Mouse (Mus musculus): ENCODE results near the gene Mtus2. TPM values are rescaled to one million over a fixed set of nuclear protein-coding genes. Genes with fewer than 3 reads are reported as not detected.
A peak's percentile ranks its signal among the peaks of the same experiment; 100 is the strongest.

Mtus2 gene
- polyA plus RNA-seq, 1 experiment from 2014 or later: 53.9 TPM

DNA sequence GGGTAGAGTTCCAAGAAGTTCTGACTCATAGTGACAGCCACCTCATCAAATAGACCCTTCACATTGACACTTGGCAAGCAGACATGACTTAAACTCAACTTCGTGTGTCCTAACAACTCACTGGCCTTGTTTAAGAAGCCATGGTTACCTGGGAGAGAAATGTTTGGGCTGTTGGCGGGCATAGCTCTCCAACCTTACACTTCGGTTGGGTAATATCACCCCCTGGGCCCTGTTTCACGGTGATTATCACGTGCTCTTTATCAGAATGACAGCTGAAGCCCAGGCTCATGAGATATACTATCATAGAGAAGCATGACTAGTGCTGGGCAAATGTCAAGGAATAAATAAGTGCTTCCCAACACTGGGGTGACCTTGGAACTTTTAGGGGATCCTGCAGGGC is 323.2 kb downstream of the Mtus2 start:
- H3K4me1 ChIP-seq (ENCODE audit: control insufficient read depth, insufficient read depth, low read length): no peaks in the 10 kb centered on the region
- H3K9me3 ChIP-seq (ENCODE audit: control insufficient read depth, low read length): no peaks in the 10 kb centered on the region
- no peaks in the 10 kb centered on the region for H3K36me3 ChIP-seq (ENCODE audit: control insufficient read depth, insufficient read depth, low read length)
- WGBS: 79% methylated on average over 5 of the region's 5 CpGs
- no peaks in the 10 kb centered on the region for H3K27me3 ChIP-seq (ENCODE audit: control insufficient read depth, insufficient read depth, low read length)
- no peak overlapping the region for H3K27ac ChIP-seq (ENCODE audit: low read depth, low read length)
- no peak overlapping the region for H3K4me2 ChIP-seq (ENCODE audit: low read depth, low read length)
- no peak overlapping the region for H3K9ac ChIP-seq (replicated peaks; ENCODE audit: low read depth, low read length)
- H3K4me3 ChIP-seq (ENCODE audit: low read depth, low read length): no peak overlapping the region
- no peak for ATAC-seq (ENCODE audit: low read depth)

GRCm38 (mm10) chr5:148282093-148282492 is 325.0 kb downstream of the Mtus2 start:
- ATAC-seq (ENCODE audit: low read depth): no peak
- Histone ChIP-seq H3K36me3 (ENCODE audit: control insufficient read depth, insufficient read depth, low read length) (no peaks in the 10 kb centered on the region), H3K4me2 (ENCODE audit: low read depth, low read length) (no peak overlapping the region), H3K9ac (replicated peaks; ENCODE audit: low read depth, low read length) (no peak overlapping the region), H3K27me3 (ENCODE audit: control insufficient read depth, insufficient read depth, low read length) (no peaks in the 10 kb centered on the region), H3K9me3 (ENCODE audit: control insufficient read depth, low read length) (no peaks in the 10 kb centered on the region), H3K4me1 (ENCODE audit: control insufficient read depth, insufficient read depth, low read length) (no peaks in the 10 kb centered on the region), H3K27ac (ENCODE audit: low read depth, low read length) (no peak overlapping the region), H3K4me3 (ENCODE audit: low read depth, low read length) (no peak overlapping the region)
- 84% methylated on average over 6 of the region's 6 CpGs for WGBS

GRCm38 (mm10) chr5:148282631-148283030 is 325.5 kb downstream of the Mtus2 start:
- no peak overlapping the region for H3K9ac ChIP-seq (replicated peaks; ENCODE audit: low read depth, low read length)
- no peaks in the 10 kb centered on the region for H3K9me3 ChIP-seq (ENCODE audit: control insufficient read depth, low read length)
- ATAC-seq (ENCODE audit: low read depth): no peak
- no peak overlapping the region for H3K27ac ChIP-seq (ENCODE audit: low read depth, low read length)
- H3K4me2 ChIP-seq (ENCODE audit: low read depth, low read length): no peak overlapping the region
- H3K4me1 ChIP-seq (ENCODE audit: control insufficient read depth, insufficient read depth, low read length): no peaks in the 10 kb centered on the region
- no peak overlapping the region for H3K4me3 ChIP-seq (ENCODE audit: low read depth, low read length)
- WGBS: 92% methylated on average over 5 of the region's 5 CpGs
- no peaks in the 10 kb centered on the region for H3K27me3 ChIP-seq (ENCODE audit: control insufficient read depth, insufficient read depth, low read length)
- H3K36me3 ChIP-seq (ENCODE audit: control insufficient read depth, insufficient read depth, low read length): no peaks in the 10 kb centered on the region

- H3K9ac ChIP-seq (replicated peaks; ENCODE audit: low read depth, low read length): no peak overlapping the region
- H3K4me3 ChIP-seq (ENCODE audit: low read depth, low read length): no peak overlapping the region
- no peaks in the 10 kb centered on the region for H3K27me3 ChIP-seq (ENCODE audit: control insufficient read depth, insufficient read depth, low read length)
- H3K27ac ChIP-seq (ENCODE audit: low read depth, low read length): no peak overlapping the region
- H3K4me2 ChIP-seq (ENCODE audit: low read depth, low read length): no peak overlapping the region
- no peaks in the 10 kb centered on the region for H3K9me3 ChIP-seq (ENCODE audit: control insufficient read depth, low read length)
- ATAC-seq (ENCODE audit: low read depth): no peak
- no peaks in the 10 kb centered on the region for H3K4me1 ChIP-seq (ENCODE audit: control insufficient read depth, insufficient read depth, low read length)
- WGBS: 82% methylated on average over 2 of the region's 2 CpGs
- H3K36me3 ChIP-seq (ENCODE audit: control insufficient read depth, insufficient read depth, low read length): no peaks in the 10 kb centered on the region
Measured at GRCm38 (mm10) chr5:148283177-148283576, 326.1 kb downstream of the Mtus2 start.

DNA sequence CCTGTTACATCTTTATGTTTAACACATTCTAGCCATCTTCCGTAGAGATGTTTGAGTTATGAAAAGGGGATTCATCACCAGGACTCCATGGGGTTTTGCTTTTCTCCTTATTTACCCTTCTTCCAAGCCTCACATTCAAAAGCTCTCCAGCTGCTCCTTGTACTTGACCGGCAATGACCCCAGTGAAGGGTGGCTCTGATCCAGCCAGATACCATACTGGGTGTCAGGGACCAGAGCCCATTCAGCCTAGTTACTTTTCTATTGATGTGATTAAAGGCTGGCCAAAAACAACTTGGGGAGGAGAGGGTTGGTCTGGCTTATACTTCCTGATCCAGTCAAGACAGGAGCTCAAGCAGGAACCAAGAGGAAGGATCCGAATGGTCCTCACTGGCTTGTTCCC is 326.5 kb downstream of the Mtus2 start:
- no peaks in the 10 kb centered on the region for H3K9me3 ChIP-seq (ENCODE audit: control insufficient read depth, low read length)
- no peaks in the 10 kb centered on the region for H3K27me3 ChIP-seq (ENCODE audit: control insufficient read depth, insufficient read depth, low read length)
- no peaks in the 10 kb centered on the region for H3K36me3 ChIP-seq (ENCODE audit: control insufficient read depth, insufficient read depth, low read length)
- no peak overlapping the region for H3K27ac ChIP-seq (ENCODE audit: low read depth, low read length)
- no peak overlapping the region for H3K9ac ChIP-seq (replicated peaks; ENCODE audit: low read depth, low read length)
- H3K4me2 ChIP-seq (ENCODE audit: low read depth, low read length): no peak overlapping the region
- no peak for ATAC-seq (ENCODE audit: low read depth)
- H3K4me3 ChIP-seq (ENCODE audit: low read depth, low read length): no peak overlapping the region
- no peaks in the 10 kb centered on the region for H3K4me1 ChIP-seq (ENCODE audit: control insufficient read depth, insufficient read depth, low read length)
- WGBS: 86% methylated on average over 3 of the region's 3 CpGs

DNA sequence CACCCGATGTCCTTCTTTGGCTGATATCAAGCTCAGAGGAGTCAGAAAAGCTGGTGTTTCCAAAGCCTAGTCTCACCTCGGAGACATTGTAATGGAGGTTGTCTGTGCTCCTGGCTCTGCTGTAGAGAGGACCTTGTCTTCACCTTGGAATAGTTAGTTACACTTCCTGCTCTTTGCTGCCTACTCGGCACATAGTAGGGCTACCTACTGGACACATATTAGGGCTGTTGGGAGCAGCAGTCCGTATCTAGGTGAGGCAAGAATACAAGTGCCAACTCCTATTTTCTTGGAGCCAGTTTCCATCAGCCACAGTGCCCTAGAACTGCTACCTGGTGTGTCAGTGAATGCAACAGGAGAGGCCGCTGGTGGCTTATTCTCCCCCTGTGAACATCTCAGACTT is 330.4 kb downstream of the Mtus2 start:
- Histone ChIP-seq H3K36me3 (ENCODE audit: control insufficient read depth, insufficient read depth, low read length) (no peaks in the 10 kb centered on the region), H3K9me3 (ENCODE audit: control insufficient read depth, low read length) (no peaks in the 10 kb centered on the region), H3K9ac (replicated peaks; ENCODE audit: low read depth, low read length) (no peak overlapping the region), H3K27me3 (ENCODE audit: control insufficient read depth, insufficient read depth, low read length) (no peaks in the 10 kb centered on the region), H3K4me1 (ENCODE audit: control insufficient read depth, insufficient read depth, low read length) (no peaks in the 10 kb centered on the region), H3K4me3 (ENCODE audit: low read depth, low read length) (no peak overlapping the region), H3K27ac (ENCODE audit: low read depth, low read length) (no peak overlapping the region), H3K4me2 (ENCODE audit: low read depth, low read length) (no peak overlapping the region)
- 95% methylated on average over 5 of the region's 5 CpGs for WGBS
- ATAC-seq (ENCODE audit: low read depth): no peak

DNA sequence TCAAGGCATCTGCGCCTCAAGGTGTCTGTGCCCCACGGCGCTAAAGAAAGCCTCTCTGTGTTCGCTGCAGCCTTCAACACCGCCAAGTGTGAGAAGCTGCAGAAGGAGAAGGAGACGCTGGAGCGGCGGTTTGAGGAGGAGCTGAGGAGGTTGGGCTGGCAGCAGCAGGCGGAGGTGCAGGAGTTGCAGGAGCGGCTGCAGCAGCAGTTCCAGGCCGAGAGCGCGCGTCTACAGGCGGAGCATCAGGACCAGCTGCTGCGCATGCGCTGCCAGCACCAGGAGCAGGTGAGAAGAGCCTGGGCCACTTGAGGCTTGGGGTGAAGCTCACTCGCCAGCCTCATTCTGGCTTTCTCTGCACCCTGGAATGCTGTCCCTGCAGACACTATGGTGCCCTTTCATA is 331.7 kb downstream of the Mtus2 start:
- Histone ChIP-seq H3K36me3 (ENCODE audit: control insufficient read depth, insufficient read depth, low read length) (no peaks in the 10 kb centered on the region), H3K9ac (replicated peaks; ENCODE audit: low read depth, low read length) (no peak overlapping the region), H3K4me1 (ENCODE audit: control insufficient read depth, insufficient read depth, low read length) (no peaks in the 10 kb centered on the region), H3K27me3 (ENCODE audit: control insufficient read depth, insufficient read depth, low read length) (no peaks in the 10 kb centered on the region), H3K27ac (ENCODE audit: low read depth, low read length) (no peak overlapping the region), H3K4me2 (ENCODE audit: low read depth, low read length) (no peak overlapping the region), H3K4me3 (ENCODE audit: low read depth, low read length) (no peak overlapping the region), H3K9me3 (ENCODE audit: control insufficient read depth, low read length) (no peaks in the 10 kb centered on the region)
- WGBS: 76% methylated on average over 17 of the region's 18 CpGs
- ATAC-seq (ENCODE audit: low read depth): no peak

- Histone ChIP-seq H3K9ac (replicated peaks; ENCODE audit: low read depth, low read length) (no peak overlapping the region), H3K4me1 (ENCODE audit: control insufficient read depth, insufficient read depth, low read length) (no peaks in the 10 kb centered on the region), H3K27me3 (ENCODE audit: control insufficient read depth, insufficient read depth, low read length) (no peaks in the 10 kb centered on the region), H3K9me3 (ENCODE audit: control insufficient read depth, low read length) (no peaks in the 10 kb centered on the region), H3K27ac (ENCODE audit: low read depth, low read length) (no peak overlapping the region), H3K4me3 (ENCODE audit: low read depth, low read length) (no peak overlapping the region), H3K36me3 (ENCODE audit: control insufficient read depth, insufficient read depth, low read length) (no peaks in the 10 kb centered on the region), H3K4me2 (ENCODE audit: low read depth, low read length) (no peak overlapping the region)
- WGBS: 42% methylated on average over 7 of the region's 7 CpGs
- peak; percentile 38; the same call in 1 of the 2 replicates for ATAC-seq (ENCODE audit: low read depth)
Measured at GRCm38 (mm10) chr5:148289951-148290350, 332.8 kb downstream of the Mtus2 start.

DNA sequence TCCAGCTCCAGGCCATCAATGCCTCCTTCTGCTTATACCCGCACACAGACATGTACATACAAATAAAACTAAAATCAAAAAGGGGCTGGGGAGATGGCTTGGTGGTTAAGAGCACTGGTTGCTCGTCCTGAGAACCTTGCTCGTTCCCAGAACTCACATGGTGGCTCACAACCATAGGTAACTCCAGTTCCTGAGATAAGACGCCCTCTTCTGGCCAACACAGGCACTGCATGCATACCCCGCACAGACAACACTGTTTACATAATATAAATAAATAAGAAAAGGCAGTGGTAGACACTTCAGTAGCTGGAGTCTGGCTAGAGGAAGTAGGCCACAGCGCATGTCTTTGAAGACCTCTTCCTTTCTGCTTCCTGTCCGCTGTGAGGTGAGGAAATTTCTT is 335.7 kb downstream of the Mtus2 start:
- Histone ChIP-seq H3K4me2 (ENCODE audit: low read depth, low read length) (no peak overlapping the region), H3K9ac (replicated peaks; ENCODE audit: low read depth, low read length) (no peak overlapping the region), H3K27ac (ENCODE audit: low read depth, low read length) (no peak overlapping the region), H3K27me3 (ENCODE audit: control insufficient read depth, insufficient read depth, low read length) (no peaks in the 10 kb centered on the region), H3K4me3 (ENCODE audit: low read depth, low read length) (no peak overlapping the region), H3K4me1 (ENCODE audit: control insufficient read depth, insufficient read depth, low read length) (no peaks in the 10 kb centered on the region), H3K9me3 (ENCODE audit: control insufficient read depth, low read length) (no peaks in the 10 kb centered on the region), H3K36me3 (ENCODE audit: control insufficient read depth, insufficient read depth, low read length) (no peaks in the 10 kb centered on the region)
- ATAC-seq (ENCODE audit: low read depth): no peak
- WGBS: 79% methylated on average over 7 of the region's 7 CpGs

DNA sequence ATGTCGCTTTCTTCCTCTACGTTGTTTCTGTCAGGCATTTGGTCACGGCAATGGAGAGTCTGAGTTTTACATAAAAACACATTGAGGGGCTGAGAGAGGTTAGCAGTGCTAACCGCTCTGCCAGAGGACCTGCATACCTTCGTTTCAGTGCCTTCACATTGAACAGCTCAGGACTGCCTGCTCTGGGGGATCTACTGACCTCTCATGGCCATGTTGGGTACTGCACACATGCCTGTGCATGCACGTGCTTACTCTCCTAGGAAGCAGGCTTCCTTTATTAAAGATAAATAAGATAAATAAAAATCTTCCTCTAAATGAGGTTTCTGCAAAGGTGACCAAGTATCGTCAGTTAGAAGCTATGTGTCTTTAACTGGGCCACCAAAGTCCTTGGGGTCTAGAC is 336.2 kb downstream of the Mtus2 start:
- Histone ChIP-seq H3K9ac (replicated peaks; ENCODE audit: low read depth, low read length) (no peak overlapping the region), H3K4me2 (ENCODE audit: low read depth, low read length) (no peak overlapping the region), H3K27ac (ENCODE audit: low read depth, low read length) (no peak overlapping the region), H3K27me3 (ENCODE audit: control insufficient read depth, insufficient read depth, low read length) (no peaks in the 10 kb centered on the region), H3K4me3 (ENCODE audit: low read depth, low read length) (no peak overlapping the region), H3K36me3 (ENCODE audit: control insufficient read depth, insufficient read depth, low read length) (no peaks in the 10 kb centered on the region), H3K9me3 (ENCODE audit: control insufficient read depth, low read length) (no peaks in the 10 kb centered on the region), H3K4me1 (ENCODE audit: control insufficient read depth, insufficient read depth, low read length) (no peaks in the 10 kb centered on the region)
- ATAC-seq (ENCODE audit: low read depth): no peak
- WGBS: 88% methylated on average over 7 of the region's 7 CpGs

Data from neural tube, embryonic 14.5 days (tissue).